Mouse (Mus musculus) G1E (cell line): Measurements from ENCODE around the gene Nsmce1. TPM values are rescaled to one million over a fixed set of nuclear protein-coding genes. Genes with fewer than 3 reads are reported as not detected.
"Not testable (repeated sequence)": the region's sequence is repeated elsewhere in the genome, so short reads cannot be mapped to it uniquely, and the experiment has no call there.

ENCODE experiments used
- ATAC-seq: 2 replicates; pipeline ENCODE4 v1.8.0; 2016; ENCODE audit warnings: mild to moderate bottlenecking; ENCODE audit not compliant: insufficient number of reproducible peaks, poor library complexity, low FRiP score, severe bottlenecking; ENCODE audit errors: extremely low read depth
- DNase-seq: peaks from one replicate; pipeline ENCODE4 v3.0.0; 2012; ENCODE audit warnings: low spot score
- H3K27me3 ChIP-seq: 2 replicates; pipeline ENCODE4 v1.6.1; 2012; ENCODE audit warnings: mild to moderate bottlenecking, low read length, inconsistent platforms; ENCODE audit not compliant: insufficient read depth
- H3K36me3 ChIP-seq: replicated peaks from 2 replicates; pipeline ENCODE3; 2012; ENCODE audit warnings: mild to moderate bottlenecking, inconsistent platforms
- H3K4me1 ChIP-seq: 2 replicates; pipeline ENCODE4 v1.6.1; 2012; ENCODE audit warnings: low read depth, low read length, inconsistent platforms, mixed read lengths; ENCODE audit not compliant: insufficient read depth
- H3K4me3 ChIP-seq: 2 replicates; pipeline ENCODE4 v1.5.1; 2012; ENCODE audit warnings: low read depth, mild to moderate bottlenecking, inconsistent platforms, low read length, moderate library complexity, mixed read lengths
- H3K9me3 ChIP-seq: replicated peaks from 2 replicates; pipeline ENCODE4 v1.6.1; 2012; ENCODE audit warnings: inconsistent platforms
- CTCF ChIP-seq: IDR thresholded peaks from 2 replicates; pipeline ENCODE4 v1.5.1; 2012; ENCODE audit warnings: low read depth, low read length, inconsistent platforms, mixed read lengths
- GATA1 ChIP-seq: IDR thresholded peaks from 2 replicates; pipeline ENCODE4 v1.6.1; 2012; ENCODE audit warnings: borderline replicate concordance, low read length, inconsistent platforms, mixed read lengths
- GATA2 ChIP-seq: IDR thresholded peaks from 2 replicates; pipeline ENCODE4 v1.6.1; 2012; ENCODE audit warnings: low read depth, low read length, inconsistent platforms, borderline replicate concordance
- POLR2AphosphoS5 ChIP-seq: IDR thresholded peaks from 2 replicates; pipeline ENCODE4 v1.6.1; 2012; ENCODE audit warnings: low read depth, low read length, inconsistent platforms; ENCODE audit not compliant: insufficient replicate concordance
- TAL1 ChIP-seq: conservative IDR thresholded peaks from 2 replicates; pipeline ENCODE4 v1.6.1; 2012; ENCODE audit warnings: low read depth, low read length, inconsistent platforms, mixed read lengths
- polyA plus RNA-seq: library from polyadenylated mRNA; stranded (reverse); fragments of >175 nt; gene quantifications from 2 replicates; pipeline ENCODE4 v1.2.3, GENCODE M21; 2012
- total RNA-seq, 2 experiments: library from RNA; stranded (forward) in 1 of 2; stranded (reverse) in 1 of 2; fragments of 200-1000 nt in 1 of 2; fragments of >200 nt in 1 of 2; fragmentation: Nextera tagmentation in 1 of 2; gene quantifications; 2 replicates each; pipeline ENCODE4 v1.2.3; 2014 to 2017

The Nsmce1 gene
- total and polyA plus RNA-seq, 3 experiments = 13.0 to 102 (median 44.0) TPM

DNA sequence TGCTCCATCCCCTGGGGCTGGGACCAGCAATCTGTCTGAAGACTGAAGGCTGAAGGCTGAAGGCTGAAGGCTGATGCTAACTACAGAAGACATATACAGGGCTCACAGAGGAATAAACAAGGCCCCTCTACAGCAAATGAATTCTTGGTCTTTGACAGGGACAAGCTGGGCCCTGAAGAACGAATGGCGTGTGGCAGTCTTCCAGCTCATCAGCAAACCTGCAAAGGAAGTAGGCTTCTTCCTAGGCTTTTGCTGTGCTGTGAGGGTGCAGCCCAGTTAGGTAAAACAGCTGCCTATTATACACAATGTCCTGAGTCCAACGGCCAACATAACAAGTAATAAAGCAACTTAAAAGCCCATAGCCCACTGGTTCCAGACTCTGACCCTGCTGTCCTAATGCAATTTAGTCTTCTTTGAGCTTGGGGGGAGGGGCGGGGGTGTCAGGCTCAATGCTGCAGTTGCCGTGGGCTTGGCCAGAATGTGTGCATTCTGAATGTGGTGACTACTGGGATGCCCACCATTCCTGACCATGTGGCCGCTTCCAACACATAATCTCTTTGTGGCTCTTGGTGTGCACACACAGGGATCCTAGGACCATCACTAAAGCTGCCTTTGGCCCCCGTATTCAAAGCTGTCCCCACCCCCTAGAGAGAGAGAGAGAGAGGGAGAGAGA, 61.1 kb downstream of the Nsmce1 start:
- Histone ChIP-seq H3K9me3 (peaks cover 5% of the 10 kb centered on the region), H3K27me3 (peaks cover 1% of the 10 kb centered on the region), H3K4me1 (peaks cover 61% of the 10 kb centered on the region), H3K36me3 (no peaks in the 10 kb centered on the region), H3K4me3 (no peak overlapping the region)
- no peak for TF ChIP-seq POLR2AphosphoS5
- TF ChIP-seq TAL1 = no peak
- TF ChIP-seq GATA1 = no peak
- TF ChIP-seq GATA2 = no peak
- no peak for TF ChIP-seq CTCF
- ATAC-seq (no peak), DNase-seq (no peak)

DNA sequence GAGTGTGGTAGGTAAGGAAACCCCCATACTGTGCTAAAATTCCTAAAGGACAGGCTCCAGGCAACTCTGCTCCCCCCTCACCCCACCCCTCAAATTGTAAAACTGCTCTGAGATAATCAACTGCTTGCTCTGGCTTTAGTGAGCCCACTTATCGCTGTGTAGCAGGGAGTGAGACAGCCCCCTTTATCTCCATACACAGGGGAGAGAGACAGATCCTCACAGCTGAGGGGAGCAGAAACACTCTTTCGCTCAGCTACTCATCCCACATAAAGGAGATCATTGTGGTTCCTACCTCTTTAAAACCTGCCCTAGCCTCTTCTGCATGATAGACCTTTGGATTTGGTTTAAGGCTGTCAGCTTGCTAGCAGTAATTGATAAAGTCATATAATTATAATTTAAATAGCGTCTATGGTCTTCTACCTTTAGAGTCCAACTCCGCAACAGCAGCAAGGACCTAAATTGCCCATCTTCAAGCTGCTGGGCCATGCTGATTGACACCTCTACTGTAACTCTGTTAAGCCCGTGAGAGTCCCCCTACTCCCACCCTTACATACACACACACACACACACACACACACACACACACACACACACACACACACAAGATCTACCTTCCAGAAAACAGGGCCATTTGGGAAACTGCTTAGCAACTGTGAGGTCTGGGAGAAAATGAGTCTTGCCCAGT, 62.4 kb downstream of the Nsmce1 start:
- H3K4me1 ChIP-seq = peaks cover 64% of the 10 kb centered on the region
- TF ChIP-seq TAL1 = peak; percentile 87
- 0 out of 2 replicates have a peak, but pooled peaks have one; percentile 28 for TF ChIP-seq GATA2
- not testable (repeated sequence) for H3K9me3 ChIP-seq, H3K36me3 ChIP-seq, H3K27me3 ChIP-seq
- peak; percentile 61 for ATAC-seq
- peak; percentile 64 for DNase-seq
- H3K4me3 ChIP-seq = peak overlapping the region; percentile 58; the same call in 1 of the 2 replicates

DNA sequence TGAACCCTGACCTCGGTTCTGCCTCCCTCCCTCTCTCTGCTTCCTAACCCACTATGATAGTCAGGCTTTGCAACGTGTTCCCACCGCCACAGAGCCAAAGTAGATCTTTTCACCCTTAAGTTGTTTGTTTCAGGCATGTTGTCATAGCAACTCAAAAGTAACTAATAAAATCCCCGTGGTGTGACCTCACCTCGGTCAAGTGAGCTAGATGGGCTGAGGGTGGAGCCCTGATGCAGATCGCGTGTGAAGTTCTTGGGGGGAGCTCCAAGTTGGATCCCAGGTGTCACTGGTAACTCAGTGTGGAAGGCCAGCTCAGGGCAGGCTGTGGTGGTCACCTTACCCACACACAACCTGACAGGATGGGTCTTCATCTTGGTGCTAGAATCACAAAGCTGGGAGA, 63.0 kb downstream of the Nsmce1 start:
- no peaks in the 10 kb centered on the region for H3K27me3 ChIP-seq
- peak overlapping the region; percentile 58; the same call in 1 of the 2 replicates for H3K4me3 ChIP-seq
- peaks cover 9% of the 10 kb centered on the region for H3K9me3 ChIP-seq
- peaks cover 66% of the 10 kb centered on the region for H3K4me1 ChIP-seq
- DNase-seq (no peak), ATAC-seq (no peak)
- TF ChIP-seq TAL1 = no peak
- TF ChIP-seq CTCF = no peak
- no peak for TF ChIP-seq GATA1
- no peak for TF ChIP-seq POLR2AphosphoS5
- no peak for TF ChIP-seq GATA2
- H3K36me3 ChIP-seq = no peaks in the 10 kb centered on the region

DNA sequence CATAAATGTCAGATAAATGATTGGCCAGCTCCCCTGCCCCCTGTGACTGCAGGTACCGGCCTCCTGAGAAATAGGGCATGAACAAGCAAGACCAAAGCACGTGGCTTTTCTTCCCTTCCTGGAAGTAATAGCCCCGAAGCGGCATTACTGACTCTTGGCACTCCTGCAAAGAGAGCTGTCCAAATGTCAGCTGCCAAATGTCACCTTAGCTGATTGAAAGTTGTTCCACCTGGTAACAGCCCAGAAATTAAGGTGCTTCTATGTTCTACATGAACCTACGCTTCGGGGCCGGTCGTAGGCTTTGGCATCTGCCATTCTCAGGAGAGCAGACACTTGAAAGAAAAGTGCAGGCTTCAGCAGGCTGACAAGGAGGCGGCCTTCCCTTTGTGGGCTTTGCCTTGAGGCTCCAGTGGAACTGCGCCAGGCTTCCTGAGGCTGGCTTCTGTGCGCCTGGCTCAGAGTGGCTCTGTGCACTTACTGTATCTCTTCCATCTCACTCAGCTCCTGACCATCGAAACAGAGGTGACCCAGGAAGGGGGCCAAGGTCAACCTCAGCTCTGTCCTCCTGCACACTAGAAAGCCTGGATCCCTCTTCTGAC, 63.8 kb downstream of the Nsmce1 start:
- Histone ChIP-seq H3K36me3 (no peaks in the 10 kb centered on the region), H3K4me1 (peaks cover 74% of the 10 kb centered on the region), H3K4me3 (no peak overlapping the region; the same call in 1 of the 2 replicates), H3K27me3 (no peaks in the 10 kb centered on the region), H3K9me3 (peaks cover 9% of the 10 kb centered on the region)
- DNase-seq = no peak
- no peak for ATAC-seq
- TF ChIP-seq GATA2 = no peak
- TF ChIP-seq POLR2AphosphoS5 = no peak
- no peak for TF ChIP-seq GATA1
- TF ChIP-seq TAL1 = no peak
- no peak for TF ChIP-seq CTCF

DNA sequence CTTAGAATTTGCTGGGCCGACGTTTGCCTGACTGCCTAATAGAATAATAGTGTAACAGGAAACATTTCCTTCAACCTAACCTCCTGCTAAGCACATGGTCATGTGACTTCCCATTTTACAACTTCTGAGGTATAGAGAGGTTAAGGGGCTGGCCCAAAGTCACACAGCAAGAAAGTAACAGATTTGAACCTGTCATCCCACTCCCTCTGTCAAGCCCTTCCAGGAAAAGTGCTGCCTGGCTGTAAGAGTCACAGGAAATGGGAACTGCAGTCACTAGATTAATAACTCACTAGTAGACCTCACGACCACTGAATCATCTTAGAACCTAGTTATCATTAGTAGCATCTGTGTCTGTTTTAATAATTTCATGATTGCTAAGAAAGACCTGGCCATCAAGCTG, 68.3 kb downstream of the Nsmce1 start:
- peaks cover 10% of the 10 kb centered on the region for H3K27me3 ChIP-seq
- TF ChIP-seq TAL1 = peak; percentile 72
- TF ChIP-seq GATA2 = no peak
- no peak for TF ChIP-seq POLR2AphosphoS5
- no peak for TF ChIP-seq GATA1
- no peak for TF ChIP-seq CTCF
- peaks cover 4% of the 10 kb centered on the region; the same call in 1 of the 2 replicates for H3K9me3 ChIP-seq
- DNase-seq (peak; percentile 54), ATAC-seq (peak; percentile 77)
- H3K36me3 ChIP-seq = no peaks in the 10 kb centered on the region
- no peak overlapping the region for H3K4me3 ChIP-seq
- H3K4me1 ChIP-seq = peaks cover 78% of the 10 kb centered on the region

DNA sequence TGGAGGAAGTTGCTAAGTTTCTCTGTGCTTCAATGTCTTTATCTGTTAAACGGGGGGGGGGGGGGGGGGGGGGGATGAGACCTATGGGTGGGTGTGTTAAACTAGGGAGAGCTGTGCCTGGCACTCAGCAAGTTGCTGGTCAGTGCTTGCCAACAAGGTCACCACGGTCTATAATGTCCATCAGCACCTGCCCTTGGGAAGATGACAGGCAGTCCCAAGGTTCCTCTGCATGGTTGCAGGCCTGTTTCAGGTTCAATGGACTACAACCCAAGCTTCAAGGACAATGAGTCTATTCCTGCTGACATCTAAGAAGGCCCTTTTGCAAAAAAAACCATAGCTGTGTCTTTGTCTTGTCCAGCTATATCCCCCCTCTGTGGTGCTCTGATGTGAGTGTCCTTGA, 69.5 kb downstream of the Nsmce1 start:
- H3K4me1 ChIP-seq = peaks cover 72% of the 10 kb centered on the region
- DNase-seq (no peak), ATAC-seq (no peak)
- peaks cover 20% of the 10 kb centered on the region for H3K27me3 ChIP-seq
- H3K9me3 ChIP-seq = peaks cover 4% of the 10 kb centered on the region; the same call in 1 of the 2 replicates
- no peaks in the 10 kb centered on the region for H3K36me3 ChIP-seq
- no peak overlapping the region for H3K4me3 ChIP-seq
- TF ChIP-seq CTCF = no peak
